Mouse (Mus musculus) c-Kit-positive CD71-positive TER-119-negative erythroid progenitor cells, embryonic 14.5 days (primary cell): Measurements from ENCODE around the gene Sumo1.
"Not testable (repeated sequence)": the region's sequence is repeated elsewhere in the genome, so short reads cannot be mapped to it uniquely, and the experiment has no call there.

ENCODE experiments used
- DNase-seq: peaks from one replicate; pipeline ENCODE4 v3.0.0-alpha.2; 2013; ENCODE audit warnings: low read depth

The Sumo1 gene

GRCm38 (mm10) chr1:59670641-59671168 lies at the start of gene Sumo1:
Gene Sumo1, minus strand, starts transcription at chr1:59670834.
- DNase-seq: peak; percentile 89

GRCm38 (mm10) chr1:59719900-59720299 lies 49.3 kb upstream of the Sumo1 start:
- DNase-seq: no peak

GRCm38 (mm10) chr1:59701766-59702165 lies 31.1 kb upstream of the Sumo1 start:
- no peak for DNase-seq

GRCm38 (mm10) chr1:59698207-59698606 lies 27.6 kb upstream of the Sumo1 start:
- no peak for DNase-seq

- no peak for DNase-seq
Observed at GRCm38 (mm10) chr1:59697751-59698150, 27.1 kb upstream of the Sumo1 start.

GRCm38 (mm10) chr1:59690467-59690866 lies 19.8 kb upstream of the Sumo1 start:
- no peak for DNase-seq

GRCm38 (mm10) chr1:59687493-59687892 lies 16.9 kb upstream of the Sumo1 start:
- no peak for DNase-seq

- peak; percentile 95 for DNase-seq
Observed at GRCm38 (mm10) chr1:59684819-59685755, 14.5 kb upstream of the Sumo1 start, which contains the start of gene Nop58. Gene Nop58, plus strand, starts transcription at chr1:59684971.

GRCm38 (mm10) chr1:59683926-59684818 lies 13.5 kb upstream of the Sumo1 start:
- no peak for DNase-seq

GRCm38 (mm10) chr1:59673661-59674060 lies 3.0 kb upstream of the Sumo1 start:
- DNase-seq: no peak

- DNase-seq: no peak
Observed at GRCm38 (mm10) chr1:59669962-59670630, 538 bp downstream of the Sumo1 start.

GRCm38 (mm10) chr1:59668871-59669270 lies 1.8 kb downstream of the Sumo1 start:
- no peak for DNase-seq

GRCm38 (mm10) chr1:59663456-59664135 lies 7.0 kb downstream of the Sumo1 start:
- no peak for DNase-seq

GRCm38 (mm10) chr1:59656244-59657171 lies 14.1 kb downstream of the Sumo1 start:
- DNase-seq: no peak

GRCm38 (mm10) chr1:59653243-59653911 lies 17.3 kb downstream of the Sumo1 start:
- DNase-seq: no peak

GRCm38 (mm10) chr1:59651201-59651819 lies 19.3 kb downstream of the Sumo1 start:
- no peak for DNase-seq

- DNase-seq: not testable (repeated sequence)
Observed at GRCm38 (mm10) chr1:59646502-59646901, 24.1 kb downstream of the Sumo1 start.

- no peak for DNase-seq
Observed at GRCm38 (mm10) chr1:59642488-59642887, 28.1 kb downstream of the Sumo1 start.

- no peak for DNase-seq
Observed at GRCm38 (mm10) chr1:59638371-59638770, 32.3 kb downstream of the Sumo1 start.
